ENCODE assay signal across 8 mouse cellular contexts in genomic region chr14:115042660-115043059, GRCm38 (mm10). TPM values are rescaled to one million over a fixed set of nuclear protein-coding genes. Genes with fewer than 3 reads are reported as not detected.
A peak's percentile ranks its signal among the peaks of the same experiment; 100 is the strongest.
DNase-seq lines count a peak whose midpoint lies in the region; ATAC-seq lines count a peak whose summit lies in the region.

No protein-coding gene starts in this region.

- H3K4me1 ChIP-seq in heart, embryonic 12.5 days (replicated peaks): peaks cover 21% of the 10 kb centered on the region
- H3K4me1 ChIP-seq in forebrain, embryonic 12.5 days: peaks cover 27% of the 10 kb centered on the region
- H3K4me1 ChIP-seq in liver, embryonic 13.5 days (replicated peaks): peaks cover 36% of the 10 kb centered on the region
- peaks cover 10% of the 10 kb centered on the region for H3K4me1 ChIP-seq in stomach, embryonic 15.5 days

- peak overlapping the region; percentile 84 for H3K4me2 ChIP-seq in heart, embryonic 12.5 days
- H3K4me2 ChIP-seq in forebrain, embryonic 12.5 days: peak overlapping the region; percentile 62
- H3K4me2 ChIP-seq in liver, embryonic 13.5 days: peak overlapping the region; percentile 94
- H3K4me2 ChIP-seq in stomach, embryonic 15.5 days: peak overlapping the region; percentile 78

- no peaks in the 10 kb centered on the region for H3K9me3 ChIP-seq in heart, embryonic 12.5 days (replicated peaks)
- H3K9me3 ChIP-seq in forebrain, embryonic 12.5 days: no peaks in the 10 kb centered on the region
- H3K9me3 ChIP-seq in liver, embryonic 13.5 days (replicated peaks): no peaks in the 10 kb centered on the region
- no peaks in the 10 kb centered on the region for H3K9me3 ChIP-seq in stomach, embryonic 15.5 days

- peaks cover 33% of the 10 kb centered on the region for H3K36me3 ChIP-seq in heart, embryonic 12.5 days
- H3K36me3 ChIP-seq in forebrain, embryonic 12.5 days (replicated peaks): peaks cover 41% of the 10 kb centered on the region
- peaks cover 45% of the 10 kb centered on the region for H3K36me3 ChIP-seq in liver, embryonic 13.5 days
- H3K36me3 ChIP-seq in stomach, embryonic 15.5 days: peaks cover 23% of the 10 kb centered on the region

- WGBS in heart, embryonic 12.5 days: 1% methylated on average over 4 of the region's 4 CpGs
- WGBS in forebrain, embryonic 12.5 days: 1% methylated on average over 4 of the region's 4 CpGs
- under 1% methylated on average over 4 of the region's 4 CpGs for WGBS in liver, embryonic 13.5 days (ENCODE audit: insufficient replicate concordance)
- WGBS in stomach, embryonic 15.5 days: 0% methylated on average over 4 of the region's 4 CpGs

- intact Hi-C loops in heart, postnatal 10 days (cut with DNase I): loop anchor here (10.0 kb wide), 1 partner anchor 188 kb away; no protein-coding TSS in a partner anchor

- peak overlapping the region; percentile 97; the same call in 1 of the 2 replicates for H3K27ac ChIP-seq in heart, embryonic 12.5 days (ENCODE audit: poor library complexity, severe bottlenecking)
- peak overlapping the region; percentile 97; the same call in 1 of the 2 replicates for H3K27ac ChIP-seq in forebrain, embryonic 12.5 days
- H3K27ac ChIP-seq in liver, embryonic 13.5 days: peak overlapping the region; percentile 87
- H3K27ac ChIP-seq in stomach, embryonic 15.5 days: peak overlapping the region; percentile 93; the same call in 1 of the 2 replicates

- H3K9ac ChIP-seq in heart, embryonic 12.5 days: peak overlapping the region; percentile 100
- peak overlapping the region; percentile 99 for H3K9ac ChIP-seq in forebrain, embryonic 12.5 days
- peak overlapping the region; percentile 95 for H3K9ac ChIP-seq in liver, embryonic 13.5 days
- no peak overlapping the region; the same call in 1 of the 2 replicates for H3K9ac ChIP-seq in stomach, embryonic 15.5 days

- no peak for ATAC-seq in heart, embryonic 12.5 days (ENCODE audit: insufficient number of reproducible peaks, low FRiP score)
- ATAC-seq in forebrain, embryonic 12.5 days (ENCODE audit: low FRiP score): no peak
- no peak for ATAC-seq in liver, embryonic 13.5 days (ENCODE audit: low read depth)
- ATAC-seq in stomach, embryonic 15.5 days (ENCODE audit: insufficient read depth, low FRiP score, low read depth): no peak

- H3K4me3 ChIP-seq in heart, embryonic 12.5 days: peak overlapping the region; percentile 91
- H3K4me3 ChIP-seq in forebrain, embryonic 12.5 days (replicated peaks): peak overlapping the region; percentile 97
- H3K4me3 ChIP-seq in liver, embryonic 13.5 days (replicated peaks): peak overlapping the region; percentile 85
- peak overlapping the region; percentile 64 for H3K4me3 ChIP-seq in stomach, embryonic 15.5 days (replicated peaks)

- no peaks in the 10 kb centered on the region for H3K27me3 ChIP-seq in heart, embryonic 12.5 days (replicated peaks)
- H3K27me3 ChIP-seq in forebrain, embryonic 12.5 days: peaks cover 4% of the 10 kb centered on the region
- 0 out of 2 replicates have a peak, but pooled peaks cover 2% of the 10 kb centered on the region for H3K27me3 ChIP-seq in liver, embryonic 13.5 days
- H3K27me3 ChIP-seq in stomach, embryonic 15.5 days (replicated peaks): no peaks in the 10 kb centered on the region

- DNase-seq in heart, postnatal 10 days: no peak
- peak; percentile 53 for DNase-seq in ES-CJ7 (ENCODE audit: low read depth, low spot score)
- no peak for DNase-seq in liver, embryonic 13.5 days
- no peak for DNase-seq in layer of hippocampus, adult 18-20 months (ENCODE audit: low spot score in 2 of 2)
- DNase-seq in cerebellum, adult 11 months: no peak

RNA-seq across cellular contexts. Expression of gene Gpc5, which starts 49.4 kb away (rescaled TPM):
- 0.53 and 0.57 TPM in 2 replicates for polyA plus RNA-seq in heart, embryonic 12.5 days (2016; fragmentation: Nextera tagmentation; extraction: Ambion mirVana)
- total RNA-seq in heart, postnatal 10 days (2021): not detected
- polyA plus RNA-seq in forebrain, embryonic 12.5 days (2016; fragmentation: Nextera tagmentation; extraction: Ambion mirVana): 0.91 and 1.3 TPM in 2 replicates
- 0.05 TPM in 1 of 2 replicates, not detected in the other for polyA plus RNA-seq in liver, embryonic 13.5 days (2015; fragmentation: Nextera tagmentation; extraction: Ambion mirVana)
- polyA plus RNA-seq in stomach, embryonic 15.5 days (2015; fragmentation: Nextera tagmentation; extraction: Ambion mirVana): 0.05 and 0.22 TPM in 2 replicates
- 10 to 100 TPM; 35.6 to 36.1 TPM for total RNA-seq in layer of hippocampus, adult 18-20 months (2021)
